Mouse (Mus musculus): ENCODE measurements at regions not wholly inside any gene's neighbourhood (a gene's known extent, or its start where the extent isn't known, plus 50 kb on each side); places are given as distances from the start of the nearest gene placed in this dataset.

GRCm38 (mm10) chr5:43125774-43126536 is 107.0 kb upstream of the Cpeb2 start:
- H3K27me3 ChIP-seq (replicated peaks), result no peaks in the 10 kb centered on the region
- no peak overlapping the region for H3K27ac ChIP-seq
- no peak overlapping the region for H3K4me2 ChIP-seq (replicated peaks)
- 86% methylated on average over 3 of the region's 3 CpGs for WGBS
- H3K9me3 ChIP-seq, result no peaks in the 10 kb centered on the region
- no peaks in the 10 kb centered on the region for H3K36me3 ChIP-seq
- ATAC-seq (ENCODE audit: low FRiP score, low read depth), result no peak
- no peak overlapping the region for H3K9ac ChIP-seq
- H3K4me3 ChIP-seq, result no peak overlapping the region
- H3K4me1 ChIP-seq, result no peaks in the 10 kb centered on the region

DNA sequence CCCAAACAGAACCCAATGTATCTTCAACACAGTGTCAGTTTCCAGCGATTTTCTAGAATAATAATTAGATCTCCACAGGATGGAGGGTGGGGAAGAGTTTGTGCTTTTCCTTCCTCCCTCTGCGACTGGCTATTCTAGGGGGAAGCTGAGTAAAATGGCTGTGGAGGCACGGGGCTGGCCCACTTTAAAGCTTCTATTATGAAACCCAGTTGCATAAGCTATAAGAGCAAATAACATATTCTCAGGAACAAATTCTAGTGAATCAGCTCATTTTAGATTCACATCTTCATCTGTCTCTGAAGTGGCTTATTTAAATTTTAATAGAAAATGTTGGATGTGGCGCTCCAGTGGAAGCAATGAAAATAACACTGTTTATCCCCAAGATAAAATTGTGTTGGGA is 102.6 kb upstream of the Cpeb2 start:
- 78% methylated on average over 4 of the region's 4 CpGs for WGBS

DNA sequence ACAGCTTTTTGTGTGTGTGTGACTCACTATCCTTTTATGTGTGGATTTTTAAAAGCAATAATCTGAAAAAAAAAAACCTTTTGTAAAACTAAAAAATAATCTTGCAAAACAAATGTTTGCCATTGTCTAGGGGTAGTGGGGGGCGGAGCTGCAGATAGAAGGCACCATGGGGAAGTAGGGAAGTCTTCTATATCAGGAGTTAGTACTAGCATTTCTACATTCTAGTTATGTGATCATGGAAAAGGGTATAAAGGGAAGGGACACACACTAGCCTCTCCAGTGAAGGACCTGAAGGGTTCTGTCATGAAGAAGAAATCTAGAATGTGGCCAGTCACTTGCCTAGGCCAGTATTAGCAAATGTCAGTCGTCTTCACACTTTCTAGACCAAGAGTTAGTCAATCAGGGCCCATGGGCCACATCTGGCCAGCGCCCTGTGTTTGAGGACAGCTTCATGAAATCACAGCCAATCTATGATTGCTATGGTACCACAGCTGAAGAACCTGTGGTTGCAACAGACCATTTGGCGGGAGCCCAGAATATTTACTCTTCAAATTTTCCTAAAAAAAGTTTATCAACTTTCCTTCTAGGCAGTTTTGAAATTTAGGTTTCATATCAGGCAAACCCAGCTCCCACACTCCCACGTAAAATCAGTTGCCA is 101.9 kb upstream of the Cpeb2 start:
- H3K9ac ChIP-seq, result no peak overlapping the region
- H3K4me2 ChIP-seq (replicated peaks), result no peak overlapping the region
- WGBS, result 91% methylated on average over 5 of the region's 5 CpGs
- H3K27ac ChIP-seq, result no peak overlapping the region
- no peaks in the 10 kb centered on the region for H3K4me1 ChIP-seq
- H3K36me3 ChIP-seq, result no peaks in the 10 kb centered on the region
- H3K4me3 ChIP-seq, result no peak overlapping the region
- no peak for ATAC-seq (ENCODE audit: low FRiP score, low read depth)
- H3K27me3 ChIP-seq (replicated peaks), result no peaks in the 10 kb centered on the region
- no peaks in the 10 kb centered on the region for H3K9me3 ChIP-seq

More for the DNA sequence above, 102.6 kb upstream of the Cpeb2 start:
- no peaks in the 10 kb centered on the region for H3K36me3 ChIP-seq
- no peaks in the 10 kb centered on the region for H3K9me3 ChIP-seq
- H3K4me3 ChIP-seq, result no peak overlapping the region
- H3K4me1 ChIP-seq, result no peaks in the 10 kb centered on the region
- no peak overlapping the region for H3K27ac ChIP-seq
- ATAC-seq (ENCODE audit: low FRiP score, low read depth), result no peak
- H3K27me3 ChIP-seq (replicated peaks), result no peaks in the 10 kb centered on the region
- no peak overlapping the region for H3K4me2 ChIP-seq (replicated peaks)
- no peak overlapping the region for H3K9ac ChIP-seq

DNA sequence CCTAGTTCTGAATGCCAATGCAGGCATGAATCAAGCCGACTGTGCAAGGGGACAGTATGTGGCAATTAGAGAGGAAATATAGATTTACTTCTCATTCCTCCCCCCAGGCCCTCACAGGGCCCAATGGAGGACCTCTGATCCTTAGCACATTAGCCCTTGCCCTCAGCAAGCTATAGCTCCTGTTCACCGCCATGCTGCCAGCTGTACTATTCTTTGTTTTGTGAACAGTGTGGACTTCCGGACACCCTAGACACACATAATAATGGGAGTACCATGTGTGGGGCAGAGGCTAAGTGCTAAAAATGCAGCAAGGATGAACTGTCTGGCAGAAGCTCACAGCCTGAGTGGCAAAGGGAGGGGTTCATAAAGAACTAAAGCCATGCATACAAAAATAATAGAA is 99.3 kb upstream of the Cpeb2 start:
- no peak overlapping the region for H3K4me3 ChIP-seq
- no peak overlapping the region for H3K27ac ChIP-seq
- no peak for ATAC-seq (ENCODE audit: low FRiP score, low read depth)
- no peaks in the 10 kb centered on the region for H3K9me3 ChIP-seq
- H3K4me2 ChIP-seq (replicated peaks), result no peak overlapping the region
- H3K36me3 ChIP-seq, result no peaks in the 10 kb centered on the region
- WGBS, result 66% methylated on average over 3 of the region's 3 CpGs
- no peaks in the 10 kb centered on the region for H3K27me3 ChIP-seq (replicated peaks)
- no peaks in the 10 kb centered on the region for H3K4me1 ChIP-seq
- H3K9ac ChIP-seq, result no peak overlapping the region

DNA sequence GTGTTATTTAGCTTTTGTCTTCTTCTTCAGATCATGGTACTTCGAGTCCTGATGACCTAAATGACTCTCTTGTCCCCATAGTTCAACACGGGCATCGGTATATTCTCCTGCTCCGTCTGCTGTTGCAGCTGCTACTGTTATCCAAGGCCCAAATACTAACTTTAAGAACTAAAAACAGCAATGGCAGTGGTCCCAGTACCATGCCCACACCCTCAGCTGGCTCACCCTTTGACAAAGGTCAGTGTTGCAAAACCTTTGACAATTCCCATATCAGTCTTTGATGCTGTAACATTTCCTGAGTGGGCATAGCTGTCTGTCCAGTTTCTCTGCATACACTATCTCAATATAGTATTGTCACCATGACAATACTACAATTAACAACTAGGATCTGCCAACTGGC is 96.8 kb upstream of the Cpeb2 start:
- Histone ChIP-seq H3K4me1 (no peaks in the 10 kb centered on the region), H3K4me3 (no peak overlapping the region), H3K27ac (no peak overlapping the region), H3K36me3 (no peaks in the 10 kb centered on the region), H3K27me3 (replicated peaks) (no peaks in the 10 kb centered on the region), H3K9me3 (no peaks in the 10 kb centered on the region), H3K9ac (no peak overlapping the region), H3K4me2 (replicated peaks) (no peak overlapping the region)
- 89% methylated on average over 4 of the region's 4 CpGs for WGBS
- ATAC-seq (ENCODE audit: low FRiP score, low read depth), result no peak

DNA sequence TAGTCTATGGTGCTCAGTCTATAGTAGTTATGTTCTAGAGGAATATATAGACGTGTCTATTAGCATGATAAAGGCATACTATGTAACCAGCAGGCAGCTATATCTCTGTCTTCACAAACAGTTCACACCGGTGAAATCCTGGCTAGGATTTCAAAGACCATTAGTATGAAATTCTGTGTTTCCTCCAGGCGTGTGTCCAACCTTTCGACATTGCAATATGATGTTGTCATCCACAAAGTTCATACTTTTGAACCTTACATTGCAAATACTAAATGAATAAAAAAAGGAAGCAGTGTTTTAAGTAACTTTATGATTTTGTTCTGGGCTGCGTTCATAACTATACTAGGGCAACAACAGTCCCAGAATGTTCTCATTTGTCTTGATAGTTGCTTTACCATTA is 95.2 kb upstream of the Cpeb2 start:
- H3K9ac ChIP-seq, result no peak overlapping the region
- H3K27me3 ChIP-seq (replicated peaks), result no peaks in the 10 kb centered on the region
- no peaks in the 10 kb centered on the region for H3K4me1 ChIP-seq
- H3K4me2 ChIP-seq (replicated peaks), result no peak overlapping the region
- H3K4me3 ChIP-seq, result no peak overlapping the region
- no peak overlapping the region for H3K27ac ChIP-seq
- no peaks in the 10 kb centered on the region for H3K36me3 ChIP-seq
- no peaks in the 10 kb centered on the region for H3K9me3 ChIP-seq
- no peak for ATAC-seq (ENCODE audit: low FRiP score, low read depth)
- WGBS, result 87% methylated on average over 5 of the region's 5 CpGs

- ATAC-seq (ENCODE audit: low FRiP score, low read depth), result no peak
- Histone ChIP-seq H3K27ac (no peak overlapping the region), H3K4me3 (no peak overlapping the region), H3K4me2 (replicated peaks) (no peak overlapping the region), H3K36me3 (no peaks in the 10 kb centered on the region), H3K27me3 (replicated peaks) (no peaks in the 10 kb centered on the region), H3K9me3 (no peaks in the 10 kb centered on the region), H3K4me1 (no peaks in the 10 kb centered on the region), H3K9ac (no peak overlapping the region)
- WGBS, result 93% methylated on average over 4 of the region's 4 CpGs
Measured at GRCm38 (mm10) chr5:43138931-43139486, 94.0 kb upstream of the Cpeb2 start.

DNA sequence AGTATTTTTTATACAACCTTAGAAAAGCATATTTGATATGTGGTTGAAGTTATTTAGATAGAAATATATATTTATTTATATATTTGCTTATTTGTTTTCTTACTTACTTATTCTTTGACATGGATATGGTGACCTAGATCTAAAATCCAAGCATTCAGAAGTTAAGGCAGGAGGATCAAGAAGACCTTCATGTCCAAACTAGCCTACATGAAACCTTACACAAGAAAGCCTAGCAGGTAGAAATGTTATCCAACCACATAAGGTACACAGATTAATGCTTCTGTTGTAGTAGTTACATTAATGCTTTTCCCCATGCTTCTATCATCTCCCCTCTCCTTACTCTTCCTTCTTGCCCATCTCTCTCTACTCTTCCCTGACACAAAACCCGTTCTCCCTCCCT is 93.2 kb upstream of the Cpeb2 start:
- Histone ChIP-seq H3K4me1 (no peaks in the 10 kb centered on the region), H3K27me3 (replicated peaks) (no peaks in the 10 kb centered on the region), H3K36me3 (no peaks in the 10 kb centered on the region), H3K9ac (no peak overlapping the region), H3K4me3 (no peak overlapping the region), H3K27ac (no peak overlapping the region), H3K4me2 (replicated peaks) (no peak overlapping the region), H3K9me3 (no peaks in the 10 kb centered on the region)
- no peak for ATAC-seq (ENCODE audit: low FRiP score, low read depth)
- 81% methylated on average over 1 of the region's 1 CpGs for WGBS

- no peak overlapping the region for H3K4me3 ChIP-seq
- H3K27me3 ChIP-seq (replicated peaks), result no peaks in the 10 kb centered on the region
- H3K9me3 ChIP-seq, result no peaks in the 10 kb centered on the region
- WGBS, result 86% methylated on average over 6 of the region's 6 CpGs
- H3K27ac ChIP-seq, result no peak overlapping the region
- no peak overlapping the region for H3K9ac ChIP-seq
- no peaks in the 10 kb centered on the region for H3K36me3 ChIP-seq
- H3K4me1 ChIP-seq, result no peaks in the 10 kb centered on the region; the same call in 1 of the 2 replicates
- no peak for ATAC-seq (ENCODE audit: low FRiP score, low read depth)
- no peak overlapping the region for H3K4me2 ChIP-seq (replicated peaks)
Measured at GRCm38 (mm10) chr5:43145939-43146338, 87.0 kb upstream of the Cpeb2 start.

GRCm38 (mm10) chr5:43146928-43147327 is 86.0 kb upstream of the Cpeb2 start:
- no peak overlapping the region for H3K27ac ChIP-seq
- ATAC-seq (ENCODE audit: low FRiP score, low read depth), result no peak
- no peak overlapping the region for H3K9ac ChIP-seq
- no peaks in the 10 kb centered on the region; the same call in 1 of the 2 replicates for H3K4me1 ChIP-seq
- no peaks in the 10 kb centered on the region for H3K9me3 ChIP-seq
- no peak overlapping the region for H3K4me3 ChIP-seq
- no peak overlapping the region for H3K4me2 ChIP-seq (replicated peaks)
- no peaks in the 10 kb centered on the region for H3K36me3 ChIP-seq
- whole genome bisulfite sequencing, result 79% methylated on average over 2 of the region's 2 CpGs
- no peaks in the 10 kb centered on the region for H3K27me3 ChIP-seq (replicated peaks)

GRCm38 (mm10) chr5:43148486-43148885 is 84.5 kb upstream of the Cpeb2 start:
- peak; percentile 61; the same call in 1 of the 2 replicates for ATAC-seq (ENCODE audit: low FRiP score, low read depth)
- no peaks in the 10 kb centered on the region; the same call in 1 of the 2 replicates for H3K4me1 ChIP-seq
- 43% methylated on average over 9 of the region's 9 CpGs for WGBS
- H3K4me2 ChIP-seq (replicated peaks), result no peak overlapping the region
- H3K9me3 ChIP-seq, result no peaks in the 10 kb centered on the region
- H3K9ac ChIP-seq, result no peak overlapping the region
- no peaks in the 10 kb centered on the region for H3K27me3 ChIP-seq (replicated peaks)
- no peak overlapping the region for H3K27ac ChIP-seq
- H3K4me3 ChIP-seq, result no peak overlapping the region
- no peaks in the 10 kb centered on the region for H3K36me3 ChIP-seq

DNA sequence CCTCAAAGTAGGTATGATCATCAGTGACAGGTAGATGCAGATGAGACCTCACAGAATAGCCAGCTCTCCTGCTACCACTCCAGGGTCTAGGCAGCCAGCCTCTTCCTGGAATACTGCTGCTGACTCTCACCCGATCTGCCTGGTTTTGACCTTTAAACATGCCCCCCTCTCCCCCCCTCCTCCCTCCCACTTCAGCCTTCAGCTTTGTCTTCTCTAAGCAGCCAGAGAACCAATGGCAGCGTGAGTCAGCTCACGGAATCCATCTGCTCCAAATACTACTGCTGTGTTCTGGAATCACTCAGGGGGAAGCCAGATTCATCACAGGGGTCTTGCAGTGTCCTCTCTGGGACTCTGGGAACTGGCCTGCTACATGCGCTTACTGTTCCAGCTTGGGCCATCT is 83.4 kb upstream of the Cpeb2 start:
- Histone ChIP-seq H3K27ac (no peak overlapping the region), H3K27me3 (replicated peaks) (no peaks in the 10 kb centered on the region), H3K36me3 (no peaks in the 10 kb centered on the region), H3K9me3 (no peaks in the 10 kb centered on the region), H3K9ac (no peak overlapping the region), H3K4me2 (replicated peaks) (no peak overlapping the region), H3K4me1 (no peaks in the 10 kb centered on the region; the same call in 1 of the 2 replicates), H3K4me3 (no peak overlapping the region)
- no peak for ATAC-seq (ENCODE audit: low FRiP score, low read depth)
- WGBS, result 55% methylated on average over 4 of the region's 4 CpGs
